Mouse (Mus musculus): Measurements from ENCODE around the gene Cnnm4.

- TF ChIP-seq POLR2A (IDR thresholded peaks at IDR 0.05; ENCODE audit: low read depth, low read length), result no peak
- TF ChIP-seq CTCF (conservative IDR thresholded peaks at IDR 0.05; ENCODE audit: insufficient read depth, insufficient read length, low read depth, low read length), result no peak
Observed at GRCm38 (mm10) chr1:36540807-36541206, 69.4 kb downstream of the Cnnm4 start.
